Comparison of ENCODE assay signal across 8 mouse cellular contexts in genomic region chr14:96518151-96518953, GRCm38 (mm10). TPM values are rescaled to one million over a fixed set of nuclear protein-coding genes. Genes with fewer than 3 reads are reported as not detected.
A peak's percentile ranks its signal among the peaks of the same experiment; 100 is the strongest.
DNase-seq lines count a peak whose midpoint lies in the region; ATAC-seq and TF ChIP-seq lines count a peak whose summit lies in the region.

No protein-coding gene starts in this region.

- no peaks in the 10 kb centered on the region for H3K9me3 ChIP-seq in liver, embryonic 11.5 days (ENCODE audit: control insufficient read depth, low read length)

- peak overlapping the region; percentile 59 for H3K4me3 ChIP-seq in layer of hippocampus, adult 2 months
- peak overlapping the region; percentile 36 for H3K4me3 ChIP-seq in liver, embryonic 11.5 days (ENCODE audit: low read depth, low read length)

- peak overlapping the region; percentile 16; the same call in 1 of the 2 replicates for H3K27ac ChIP-seq in layer of hippocampus, adult 2 months
- H3K27ac ChIP-seq in liver, embryonic 11.5 days (ENCODE audit: low read depth, low read length), result no peak overlapping the region

- H3K36me3 ChIP-seq in liver, embryonic 11.5 days (ENCODE audit: control insufficient read depth, insufficient read depth, low read length), result no peaks in the 10 kb centered on the region

- TF ChIP-seq CTCF in layer of hippocampus, adult 2 months (conservative IDR thresholded peaks at IDR 0.05), result no peak

- H3K4me1 ChIP-seq in liver, embryonic 11.5 days (replicated peaks; ENCODE audit: control insufficient read depth, insufficient read depth, low read length), result no peaks in the 10 kb centered on the region

- DNase-seq in layer of hippocampus, adult 2 months (ENCODE audit: low spot score in 2 of 2), result peak in 1 of 2 experiments; percentile 1
- DNase-seq in layer of hippocampus, adult 18-20 months (ENCODE audit: low spot score in 2 of 2), result no peak
- DNase-seq in frontal cortex, postnatal 25 days (ENCODE audit: low spot score in 2 of 2), result peak; percentile 9 to 25
- no peak for DNase-seq in liver, embryonic 11.5 days (ENCODE audit: low spot score)
- peak; percentile 22 for DNase-seq in right cerebral cortex, postnatal 25 days
- DNase-seq in gastrocnemius, adult 18-20 months (ENCODE audit: low spot score), result no peak
- DNase-seq in urinary bladder, postnatal 25 days (ENCODE audit: low spot score), result no peak

- H3K4me2 ChIP-seq in liver, embryonic 11.5 days, result peak overlapping the region; percentile 68

- peaks cover 13% of the 10 kb centered on the region for H3K27me3 ChIP-seq in liver, embryonic 11.5 days (replicated peaks; ENCODE audit: control insufficient read depth, insufficient read depth, low read length)

- no peak overlapping the region for H3K9ac ChIP-seq in liver, embryonic 11.5 days (ENCODE audit: low read depth, low read length)

- 0 out of 2 replicates have a peak, but pooled peaks have one; percentile 29 for ATAC-seq in common myeloid progenitor, adult 5-6 weeks (replicated peaks; ENCODE audit: low read depth, poor library complexity, severe bottlenecking)
- ATAC-seq in liver, embryonic 11.5 days (replicated peaks; ENCODE audit: low FRiP score), result no peak; the same call in 1 of the 2 replicates

- 3% methylated on average over 35 of the region's 35 CpGs for WGBS in liver, embryonic 11.5 days

RNA-seq across cellular contexts. Expression of gene Klhl1, which starts 0.6 kb away (rescaled TPM):
- under 1 TPM; 0.72 to 0.74 TPM for total RNA-seq in layer of hippocampus, adult 2 months (2021)
- total RNA-seq in layer of hippocampus, adult 18-20 months (2021), result under 1 TPM; 0.53 to 0.72 TPM
- total RNA-seq in common myeloid progenitor, adult 5-6 weeks (2017), result not detected in 2 replicates
- polyA plus RNA-seq in liver, embryonic 11.5 days (2014; fragmentation: Nextera tagmentation; extraction: Ambion mirVana), result not detected in 2 replicates
- not detected for total RNA-seq in gastrocnemius, adult 18-20 months (2021)

Comparison
In these comparisons a context has a peak if more than half of its experiments do, and no peak if none do; other contexts are left out.
1. DNase-seq: peak in frontal cortex, postnatal 25 days (2 of 2) and right cerebral cortex, postnatal 25 days (single experiment); none in layer of hippocampus, adult 18-20 months (0 of 2), liver, embryonic 11.5 days (single experiment), gastrocnemius, adult 18-20 months (single experiment) and urinary bladder, postnatal 25 days (single experiment).